In genomic region chr13:41203691-41204090, GRCm38 (mm10) we compare ENCODE assay signal across 23 mouse cellular contexts. TPM values are rescaled to one million over a fixed set of nuclear protein-coding genes. Genes with fewer than 3 reads are reported as not detected.
A peak's percentile ranks its signal among the peaks of the same experiment; 100 is the strongest.
DNase-seq lines count a peak whose midpoint lies in the region; TF ChIP-seq lines count a peak whose summit lies in the region.
"Had no signal": no experiment of that assay in that cellular context is flagged by ENCODE, and none has a peak within 500 bp of the region (broad histone marks: within the 10 kb centered on the region; RNA-seq: fewer than 3 reads in every experiment).

No protein-coding gene starts in this region.

- H3K27me3 ChIP-seq in testis, adult 2 months (ENCODE audit: control insufficient read depth, insufficient read depth, low read length) = no peaks in the 10 kb centered on the region
- H3K27me3 ChIP-seq: embryonic facial prominence, embryonic 13.5 days; embryonic facial prominence, embryonic 15.5 days; forebrain, embryonic 12.5 days had no signal

- H3K36me3 ChIP-seq in testis, adult 2 months (ENCODE audit: control insufficient read depth, insufficient read depth, low read length) = no peaks in the 10 kb centered on the region; the same call in 1 of the 2 replicates
- H3K36me3 ChIP-seq: embryonic facial prominence, embryonic 13.5 days; embryonic facial prominence, embryonic 15.5 days; forebrain, embryonic 10.5 days; forebrain, embryonic 12.5 days had no signal

- DNase-seq in layer of hippocampus, adult 2 months (ENCODE audit: low spot score in 2 of 2) = no peak
- no peak for DNase-seq in layer of hippocampus, adult 11-12 months (ENCODE audit: low spot score)
- no peak for DNase-seq in testis, postnatal 10 days (ENCODE audit: low spot score)
- peak; percentile 53 for DNase-seq in retina, embryonic 14.5 days (ENCODE audit: low spot score)
- no peak for DNase-seq in left cerebral cortex, postnatal 36 days (ENCODE audit: low spot score in 2 of 2)
- DNase-seq in spleen, postnatal 10 days (ENCODE audit: low spot score in 2 of 2) = no peak
- DNase-seq: adrenal gland, adult 2 months; adrenal gland, postnatal 10 days; adrenal gland, postnatal 25 days; cerebellum, adult 11 months; cerebellum, adult 18-20 months; cerebellum, postnatal 14 days; cerebellum, postnatal 36 days; embryo, embryonic 11 days had no signal

- intact Hi-C loops in left cerebral cortex, postnatal 36 days (cut with DNase I) = no loop called here

- no peak for TF ChIP-seq CTCF in layer of hippocampus, adult 2 months (conservative IDR thresholded peaks at IDR 0.05)
- TF ChIP-seq CTCF in testis, adult 2 months (IDR thresholded peaks at IDR 0.05; ENCODE audit: control insufficient read depth, insufficient read depth, insufficient replicate concordance, low read depth, low read length) = no peak

- TF ChIP-seq POLR2A in testis, adult 2 months (IDR thresholded peaks at IDR 0.05; ENCODE audit: control insufficient read depth, low read depth, low read length) = no peak

- peaks cover 3% of the 10 kb centered on the region; the same call in 1 of the 2 replicates for H3K4me1 ChIP-seq in testis, adult 2 months (ENCODE audit: control insufficient read depth, insufficient read depth, low read length)

- no peak overlapping the region for H3K4me3 ChIP-seq in layer of hippocampus, adult 2 months
- H3K4me3 ChIP-seq in testis, adult 2 months (ENCODE audit: control insufficient read depth, low read depth, low read length) = no peak overlapping the region
- H3K4me3 ChIP-seq: embryonic facial prominence, embryonic 13.5 days; embryonic facial prominence, embryonic 15.5 days; erythroblast, embryonic 14.5 days; forebrain, embryonic 10.5 days; forebrain, embryonic 12.5 days had no signal

- peak overlapping the region; percentile 74; the same call in 1 of the 2 replicates for H3K27ac ChIP-seq in layer of hippocampus, adult 2 months
- H3K27ac ChIP-seq in testis, adult 2 months (ENCODE audit: control insufficient read depth, insufficient read depth, low read depth, low read length) = peak overlapping the region; percentile 66
- H3K27ac ChIP-seq: embryonic facial prominence, embryonic 13.5 days; embryonic facial prominence, embryonic 15.5 days; forebrain, embryonic 10.5 days; forebrain, embryonic 12.5 days had no signal

RNA-seq across cellular contexts. Expression of gene Elovl2, which starts 16.5 kb away (rescaled TPM):
- 10 to 100 TPM; 16.2 to 16.9 TPM for total RNA-seq in layer of hippocampus, adult 2 months (2021)
- 102 and 132 TPM in 2 replicates for polyA plus RNA-seq in testis, adult 2 months (2012; rRNA removed)
- 10 to 100 TPM; 18.3 to 18.6 TPM for total RNA-seq in left cerebral cortex, postnatal 36 days (2021)
- total RNA-seq: common myeloid progenitor, adult 5-6 weeks; MEL had no signal
- polyA plus RNA-seq: C2C12; erythroblast, embryonic 14.5 days had no signal

RNA-seq across cellular contexts. Expression of gene Smim13, which starts 46.0 kb away (rescaled TPM):
- total RNA-seq in layer of hippocampus, adult 2 months (2021) = 100 to 1,000 TPM; 141 to 143 TPM
- polyA plus RNA-seq in testis, adult 2 months (2012; rRNA removed) = 14.3 and 16.2 TPM in 2 replicates
- 100 to 1,000 TPM; 167 to 187 TPM for total RNA-seq in left cerebral cortex, postnatal 36 days (2021)
